Mouse (Mus musculus): ENCODE results near the gene Pkd1l2.

Pkd1l2 gene

GRCm38 (mm10) chr8:117085521-117085920 is 3.3 kb upstream of the Pkd1l2 start:
- DNase-seq (ENCODE audit: low read depth, low spot score): no peak

- DNase-seq (ENCODE audit: low read depth, low spot score): no peak
These were observed 804 bp upstream of the Pkd1l2 start for GRCm38 (mm10) chr8:117082947-117083559.

- DNase-seq (ENCODE audit: low read depth, low spot score): peak; percentile 61
These were observed 2.6 kb downstream of the Pkd1l2 start for GRCm38 (mm10) chr8:117079652-117080051.

GRCm38 (mm10) chr8:117078367-117078926 is 3.8 kb downstream of the Pkd1l2 start:
- DNase-seq (ENCODE audit: low read depth, low spot score): no peak

GRCm38 (mm10) chr8:117074350-117075182 is 7.7 kb downstream of the Pkd1l2 start:
- DNase-seq (ENCODE audit: low read depth, low spot score): no peak

GRCm38 (mm10) chr8:117069708-117070107 is 12.5 kb downstream of the Pkd1l2 start:
- DNase-seq (ENCODE audit: low read depth, low spot score): peak; percentile 18

- DNase-seq (ENCODE audit: low read depth, low spot score): peak; percentile 38
These were observed 14.0 kb downstream of the Pkd1l2 start for GRCm38 (mm10) chr8:117068294-117068693.

GRCm38 (mm10) chr8:117067396-117067795 is 14.9 kb downstream of the Pkd1l2 start:
- peak; percentile 27 for DNase-seq (ENCODE audit: low read depth, low spot score)

GRCm38 (mm10) chr8:117066955-117067354 is 15.3 kb downstream of the Pkd1l2 start:
- DNase-seq (ENCODE audit: low read depth, low spot score): no peak

- peak; percentile 49 for DNase-seq (ENCODE audit: low read depth, low spot score)
These were observed 20.9 kb downstream of the Pkd1l2 start for GRCm38 (mm10) chr8:117061180-117061880.

- DNase-seq (ENCODE audit: low read depth, low spot score): peak; percentile 63
These were observed 21.9 kb downstream of the Pkd1l2 start for GRCm38 (mm10) chr8:117060306-117060705.

GRCm38 (mm10) chr8:117059021-117059420 is 23.2 kb downstream of the Pkd1l2 start:
- peak; percentile 71 for DNase-seq (ENCODE audit: low read depth, low spot score)

- no peak for DNase-seq (ENCODE audit: low read depth, low spot score)
These were observed 27.2 kb downstream of the Pkd1l2 start for GRCm38 (mm10) chr8:117055097-117055496.

GRCm38 (mm10) chr8:117054146-117054545 is 28.1 kb downstream of the Pkd1l2 start:
- no peak for DNase-seq (ENCODE audit: low read depth, low spot score)

- DNase-seq (ENCODE audit: low read depth, low spot score): peak; percentile 82
These were observed 28.8 kb downstream of the Pkd1l2 start for GRCm38 (mm10) chr8:117053135-117054079.

GRCm38 (mm10) chr8:117051316-117051715 is 30.9 kb downstream of the Pkd1l2 start:
- no peak for DNase-seq (ENCODE audit: low read depth, low spot score)

- DNase-seq (ENCODE audit: low read depth, low spot score): no peak
These were observed 31.5 kb downstream of the Pkd1l2 start for GRCm38 (mm10) chr8:117050763-117051162.

GRCm38 (mm10) chr8:117049444-117049843 is 32.8 kb downstream of the Pkd1l2 start:
- peak; percentile 41 for DNase-seq (ENCODE audit: low read depth, low spot score)

GRCm38 (mm10) chr8:117043584-117043983 is 38.7 kb downstream of the Pkd1l2 start:
- no peak for DNase-seq (ENCODE audit: low read depth, low spot score)

GRCm38 (mm10) chr8:117039843-117040242 is 42.4 kb downstream of the Pkd1l2 start:
- peak; percentile 39 for DNase-seq (ENCODE audit: low read depth, low spot score)

Data from ZHBTc4 (cell line).